Mouse (Mus musculus): ENCODE measurements around the gene Cd37. TPM values are rescaled to one million over a fixed set of nuclear protein-coding genes. Genes with fewer than 3 reads are reported as not detected.
"Not testable (repeated sequence)": the region's sequence is repeated elsewhere in the genome, so short reads cannot be mapped to it uniquely, and the experiment has no call there.

Gene Cd37
- polyA plus RNA-seq, 1 experiment from 2014 or later = 4.8 TPM

- WGBS = 48% methylated on average over 7 of the region's 7 CpGs
- DNase-seq (ENCODE audit: low spot score) = no peak
Observed at GRCm38 (mm10) chr7:45262266-45262665, 23.4 kb upstream of the Cd37 start.

GRCm38 (mm10) chr7:45259281-45259680, 20.4 kb upstream of the Cd37 start:
- no peak overlapping the region for H3K9ac ChIP-seq (ENCODE audit: low read depth, low read length)
- no peaks in the 10 kb centered on the region for H3K27me3 ChIP-seq (replicated peaks; ENCODE audit: control insufficient read depth, insufficient read depth, low read length)
- no peak overlapping the region for H3K27ac ChIP-seq (replicated peaks; ENCODE audit: low read depth, low read length)
- no peaks in the 10 kb centered on the region for H3K36me3 ChIP-seq (ENCODE audit: control insufficient read depth, insufficient read depth, low read length)
- H3K4me1 ChIP-seq (ENCODE audit: control insufficient read depth, insufficient read depth, low read length) = no peaks in the 10 kb centered on the region
- WGBS = 78% methylated on average over 8 of the region's 8 CpGs
- DNase-seq (ENCODE audit: low spot score) (no peak), ATAC-seq (ENCODE audit: low read depth) (no peak)
- H3K4me3 ChIP-seq (ENCODE audit: low read depth, low read length) = no peak overlapping the region
- H3K4me2 ChIP-seq (ENCODE audit: low read depth, low read length) = no peak overlapping the region
- H3K9me3 ChIP-seq (ENCODE audit: control insufficient read depth, low read length) = no peaks in the 10 kb centered on the region

More at GRCm38 (mm10) chr7:45262266-45262665, 23.4 kb upstream of the Cd37 start:
- H3K9ac ChIP-seq (ENCODE audit: low read depth, low read length) = 0 out of 2 replicates have a peak overlapping the region, but pooled peaks have one; percentile 5
- H3K4me2 ChIP-seq (ENCODE audit: low read depth, low read length) = no peak overlapping the region
- no peak overlapping the region for H3K4me3 ChIP-seq (ENCODE audit: low read depth, low read length)
- H3K27me3 ChIP-seq (replicated peaks; ENCODE audit: control insufficient read depth, insufficient read depth, low read length) = no peaks in the 10 kb centered on the region
- H3K9me3 ChIP-seq (ENCODE audit: control insufficient read depth, low read length) = no peaks in the 10 kb centered on the region
- H3K36me3 ChIP-seq (ENCODE audit: control insufficient read depth, insufficient read depth, low read length) = no peaks in the 10 kb centered on the region
- H3K4me1 ChIP-seq (ENCODE audit: control insufficient read depth, insufficient read depth, low read length) = no peaks in the 10 kb centered on the region
- no peak for ATAC-seq (ENCODE audit: low read depth)
- H3K27ac ChIP-seq (replicated peaks; ENCODE audit: low read depth, low read length) = no peak overlapping the region

- WGBS = 59% methylated on average over 11 of the region's 11 CpGs
- Histone ChIP-seq H3K4me3 (ENCODE audit: low read depth, low read length) (no peak overlapping the region), H3K4me2 (ENCODE audit: low read depth, low read length) (no peak overlapping the region), H3K36me3 (ENCODE audit: control insufficient read depth, insufficient read depth, low read length) (no peaks in the 10 kb centered on the region), H3K9me3 (ENCODE audit: control insufficient read depth, low read length) (no peaks in the 10 kb centered on the region), H3K4me1 (ENCODE audit: control insufficient read depth, insufficient read depth, low read length) (no peaks in the 10 kb centered on the region), H3K9ac (ENCODE audit: low read depth, low read length) (no peak overlapping the region), H3K27me3 (replicated peaks; ENCODE audit: control insufficient read depth, insufficient read depth, low read length) (no peaks in the 10 kb centered on the region), H3K27ac (replicated peaks; ENCODE audit: low read depth, low read length) (no peak overlapping the region)
- no peak for DNase-seq (ENCODE audit: low spot score)
- ATAC-seq (ENCODE audit: low read depth) = no peak
Observed at GRCm38 (mm10) chr7:45257063-45257840, 18.3 kb upstream of the Cd37 start.

GRCm38 (mm10) chr7:45255822-45256221, 16.9 kb upstream of the Cd37 start:
- not testable (repeated sequence) for H3K27me3 ChIP-seq (replicated peaks; ENCODE audit: control insufficient read depth, insufficient read depth, low read length); ATAC-seq (ENCODE audit: low read depth); H3K9me3 ChIP-seq (ENCODE audit: control insufficient read depth, low read length); H3K36me3 ChIP-seq (ENCODE audit: control insufficient read depth, insufficient read depth, low read length); H3K4me2 ChIP-seq (ENCODE audit: low read depth, low read length); H3K27ac ChIP-seq (replicated peaks; ENCODE audit: low read depth, low read length); H3K4me1 ChIP-seq (ENCODE audit: control insufficient read depth, insufficient read depth, low read length); H3K4me3 ChIP-seq (ENCODE audit: low read depth, low read length); H3K9ac ChIP-seq (ENCODE audit: low read depth, low read length); DNase-seq (ENCODE audit: low spot score)
- 89% methylated on average over 4 of the region's 7 CpGs for WGBS

GRCm38 (mm10) chr7:45253806-45254205, 14.9 kb upstream of the Cd37 start:
- H3K36me3 ChIP-seq (ENCODE audit: control insufficient read depth, insufficient read depth, low read length) = no peaks in the 10 kb centered on the region
- no peak overlapping the region for H3K4me2 ChIP-seq (ENCODE audit: low read depth, low read length)
- H3K9ac ChIP-seq (ENCODE audit: low read depth, low read length) = no peak overlapping the region
- H3K4me1 ChIP-seq (ENCODE audit: control insufficient read depth, insufficient read depth, low read length) = no peaks in the 10 kb centered on the region
- H3K27me3 ChIP-seq (replicated peaks; ENCODE audit: control insufficient read depth, insufficient read depth, low read length) = no peaks in the 10 kb centered on the region
- no peak for DNase-seq (ENCODE audit: low spot score)
- no peak overlapping the region for H3K27ac ChIP-seq (replicated peaks; ENCODE audit: low read depth, low read length)
- H3K4me3 ChIP-seq (ENCODE audit: low read depth, low read length) = no peak overlapping the region
- WGBS = 84% methylated on average over 8 of the region's 8 CpGs
- no peak for ATAC-seq (ENCODE audit: low read depth)
- no peaks in the 10 kb centered on the region for H3K9me3 ChIP-seq (ENCODE audit: control insufficient read depth, low read length)

GRCm38 (mm10) chr7:45247666-45248065, 8.8 kb upstream of the Cd37 start:
- Histone ChIP-seq H3K36me3 (ENCODE audit: control insufficient read depth, insufficient read depth, low read length) (no peaks in the 10 kb centered on the region), H3K4me2 (ENCODE audit: low read depth, low read length) (no peak overlapping the region), H3K27me3 (replicated peaks; ENCODE audit: control insufficient read depth, insufficient read depth, low read length) (no peaks in the 10 kb centered on the region), H3K9ac (ENCODE audit: low read depth, low read length) (no peak overlapping the region), H3K27ac (replicated peaks; ENCODE audit: low read depth, low read length) (no peak overlapping the region), H3K4me3 (ENCODE audit: low read depth, low read length) (no peak overlapping the region), H3K4me1 (ENCODE audit: control insufficient read depth, insufficient read depth, low read length) (no peaks in the 10 kb centered on the region), H3K9me3 (ENCODE audit: control insufficient read depth, low read length) (no peaks in the 10 kb centered on the region)
- no peak for DNase-seq (ENCODE audit: low spot score)
- ATAC-seq (ENCODE audit: low read depth) = no peak
- 37% methylated on average over 3 of the region's 3 CpGs for WGBS

- peak overlapping the region; percentile 48; the same call in 1 of the 2 replicates for H3K9ac ChIP-seq (ENCODE audit: low read depth, low read length)
- H3K27ac ChIP-seq (replicated peaks; ENCODE audit: low read depth, low read length) = no peak overlapping the region
- DNase-seq (ENCODE audit: low spot score) = no peak
- no peaks in the 10 kb centered on the region for H3K27me3 ChIP-seq (replicated peaks; ENCODE audit: control insufficient read depth, insufficient read depth, low read length)
- ATAC-seq (ENCODE audit: low read depth) = no peak
- H3K4me3 ChIP-seq (ENCODE audit: low read depth, low read length) = peak overlapping the region; percentile 27; the same call in 1 of the 2 replicates
- H3K4me2 ChIP-seq (ENCODE audit: low read depth, low read length) = peak overlapping the region; percentile 63
- no peaks in the 10 kb centered on the region for H3K36me3 ChIP-seq (ENCODE audit: control insufficient read depth, insufficient read depth, low read length)
- H3K4me1 ChIP-seq (ENCODE audit: control insufficient read depth, insufficient read depth, low read length) = peaks cover 8% of the 10 kb centered on the region
- no peaks in the 10 kb centered on the region for H3K9me3 ChIP-seq (ENCODE audit: control insufficient read depth, low read length)
- WGBS = 71% methylated on average over 6 of the region's 6 CpGs
Observed at GRCm38 (mm10) chr7:45241389-45241749, 2.5 kb upstream of the Cd37 start.

GRCm38 (mm10) chr7:45240633-45241388, 1.9 kb upstream of the Cd37 start, which contains the start of gene Slc6a16:
Gene Slc6a16, plus strand, starts transcription at chr7:45241085.
- peaks cover 3% of the 10 kb centered on the region; the same call in 1 of the 2 replicates for H3K27me3 ChIP-seq (replicated peaks; ENCODE audit: control insufficient read depth, insufficient read depth, low read length)
- H3K9ac ChIP-seq (ENCODE audit: low read depth, low read length) = peak within 1 kb of the TSS; percentile 48
- peak; percentile 54 for ATAC-seq (ENCODE audit: low read depth)

More at GRCm38 (mm10) chr7:45240633-45241388, 1.9 kb upstream of the Cd37 start, which contains the start of gene Slc6a16:
- peak; percentile 52 for DNase-seq (ENCODE audit: low spot score)
- 19% methylated on average over 29 of the region's 53 CpGs for WGBS
- Histone ChIP-seq H3K4me1 (ENCODE audit: control insufficient read depth, insufficient read depth, low read length) (peaks cover 8% of the 10 kb centered on the region), H3K27ac (replicated peaks; ENCODE audit: low read depth, low read length) (no peak within 1 kb of the TSS), H3K4me3 (ENCODE audit: low read depth, low read length) (peak within 1 kb of the TSS; percentile 27), H3K4me2 (ENCODE audit: low read depth, low read length) (peak within 1 kb of the TSS; percentile 63), H3K9me3 (ENCODE audit: control insufficient read depth, low read length) (no peaks in the 10 kb centered on the region), H3K36me3 (ENCODE audit: control insufficient read depth, insufficient read depth, low read length) (no peaks in the 10 kb centered on the region)

Measured in embryonic facial prominence, embryonic 14.5 days (tissue).